Mouse (Mus musculus): ENCODE data around the gene Nedd9.

Gene Nedd9

GRCm38 (mm10) chr13:41456292-41457029, 30.7 kb downstream of the Nedd9 start:
- no peak for DNase-seq (ENCODE audit: low spot score in 2 of 2)

GRCm38 (mm10) chr13:41453227-41454193, 33.7 kb downstream of the Nedd9 start:
- DNase-seq (ENCODE audit: low spot score in 2 of 2) = no peak

- no peak for DNase-seq (ENCODE audit: low spot score in 2 of 2)
These were observed 36.3 kb downstream of the Nedd9 start for GRCm38 (mm10) chr13:41450821-41451220.

GRCm38 (mm10) chr13:41449211-41449610, 38.0 kb downstream of the Nedd9 start:
- no peak for DNase-seq (ENCODE audit: low spot score in 2 of 2)

- no peak for DNase-seq (ENCODE audit: low spot score in 2 of 2)
These were observed 40.0 kb downstream of the Nedd9 start for GRCm38 (mm10) chr13:41447209-41447608.

- DNase-seq (ENCODE audit: low spot score in 2 of 2) = peak in 1 of 2 experiments; percentile 14
These were observed 40.6 kb downstream of the Nedd9 start for GRCm38 (mm10) chr13:41446591-41446990.

- DNase-seq (ENCODE audit: low spot score in 2 of 2) = no peak
These were observed 41.9 kb downstream of the Nedd9 start for GRCm38 (mm10) chr13:41445067-41445808.

- no peak for DNase-seq (ENCODE audit: low spot score in 2 of 2)
These were observed 42.9 kb downstream of the Nedd9 start for GRCm38 (mm10) chr13:41444230-41444629.

GRCm38 (mm10) chr13:41442145-41442544, 45.0 kb downstream of the Nedd9 start:
- no peak for DNase-seq (ENCODE audit: low spot score in 2 of 2)

GRCm38 (mm10) chr13:41440205-41440604, 47.0 kb downstream of the Nedd9 start:
- no peak for DNase-seq (ENCODE audit: low spot score in 2 of 2)

GRCm38 (mm10) chr13:41437390-41437789, 49.8 kb downstream of the Nedd9 start:
- no peak for DNase-seq (ENCODE audit: low spot score in 2 of 2)

- DNase-seq (ENCODE audit: low spot score in 2 of 2) = no peak
These were observed 50.4 kb downstream of the Nedd9 start for GRCm38 (mm10) chr13:41436731-41437130.

- no peak for DNase-seq (ENCODE audit: low spot score in 2 of 2)
These were observed 54.0 kb downstream of the Nedd9 start for GRCm38 (mm10) chr13:41433201-41433600.

GRCm38 (mm10) chr13:41431795-41432194, 55.4 kb downstream of the Nedd9 start:
- DNase-seq (ENCODE audit: low spot score in 2 of 2) = no peak

GRCm38 (mm10) chr13:41427046-41427445, 60.1 kb downstream of the Nedd9 start:
- no peak for DNase-seq (ENCODE audit: low spot score in 2 of 2)

- DNase-seq (ENCODE audit: low spot score in 2 of 2) = no peak
These were observed 63.6 kb downstream of the Nedd9 start for GRCm38 (mm10) chr13:41423463-41424074.

- DNase-seq (ENCODE audit: low spot score in 2 of 2) = no peak
These were observed 64.6 kb downstream of the Nedd9 start for GRCm38 (mm10) chr13:41422581-41422980.

- no peak for DNase-seq (ENCODE audit: low spot score in 2 of 2)
These were observed 66.8 kb downstream of the Nedd9 start for GRCm38 (mm10) chr13:41420376-41420775.

GRCm38 (mm10) chr13:41418198-41418869, 68.8 kb downstream of the Nedd9 start:
- no peak for DNase-seq (ENCODE audit: low spot score in 2 of 2)

GRCm38 (mm10) chr13:41416065-41417016, 70.8 kb downstream of the Nedd9 start:
- no peak for DNase-seq (ENCODE audit: low spot score in 2 of 2)
